13 mouse cellular contexts compared by ENCODE assay signal in the genomic region with DNA sequence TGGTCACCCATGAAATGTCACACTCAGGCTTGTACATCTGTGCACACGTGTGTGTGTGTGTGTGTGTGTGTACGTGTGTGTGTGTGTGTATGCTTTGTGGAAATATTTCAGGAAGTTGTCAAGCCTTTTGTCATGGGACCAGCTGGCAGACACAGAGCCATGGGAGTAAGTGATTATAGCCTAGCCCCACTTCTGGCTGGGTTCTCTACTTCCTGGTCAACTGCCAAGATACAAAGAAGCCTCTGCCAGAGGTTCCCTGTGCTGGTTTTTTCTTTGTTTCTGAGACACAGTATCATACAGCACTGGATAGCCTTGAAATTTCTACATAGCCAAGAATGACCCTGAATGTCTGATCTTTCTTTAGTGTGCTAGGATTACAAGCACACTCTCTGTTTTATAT.
A peak's percentile ranks its signal among the peaks of the same experiment; 100 is the strongest.
DNase-seq lines count a peak whose midpoint lies in the region; ATAC-seq and TF ChIP-seq lines count a peak whose summit lies in the region.
"Had no signal": no experiment of that assay in that cellular context is flagged by ENCODE, and none has a peak within 500 bp of the region (broad histone marks: within the 10 kb centered on the region; RNA-seq: fewer than 3 reads in every experiment).

No protein-coding gene starts in this region.

- ATAC-seq in forebrain, embryonic 14.5 days = peak; percentile 61; the same call in 1 of the 2 replicates
- no peak for ATAC-seq in forebrain, embryonic 11.5 days (replicated peaks; ENCODE audit: low FRiP score)
- peak; percentile 81 for ATAC-seq in hindbrain, postnatal 0 days
- ATAC-seq in hindbrain, embryonic 13.5 days (ENCODE audit: low FRiP score) = no peak

- no peaks in the 10 kb centered on the region for H3K27me3 ChIP-seq in forebrain, embryonic 14.5 days (replicated peaks; ENCODE audit: control insufficient read depth, insufficient read depth, low read length)
- H3K27me3 ChIP-seq in forebrain, embryonic 11.5 days (ENCODE audit: control insufficient read depth, insufficient read depth, low read length) = no peaks in the 10 kb centered on the region
- H3K27me3 ChIP-seq in hindbrain, postnatal 0 days (ENCODE audit: insufficient read depth, low read length) = no peaks in the 10 kb centered on the region
- H3K27me3 ChIP-seq in hindbrain, embryonic 13.5 days = no peaks in the 10 kb centered on the region
- H3K27me3 ChIP-seq: midbrain, embryonic 12.5 days; neural tube, embryonic 12.5 days had no signal

- peak; percentile 58 for DNase-seq in forebrain, embryonic 14.5 days (ENCODE audit: low spot score)
- no peak for DNase-seq in forebrain, embryonic 11.5 days (ENCODE audit: low spot score)
- peak; percentile 61 for DNase-seq in hindbrain, postnatal 0 days (ENCODE audit: low spot score)
- DNase-seq in Muller cell, postnatal 12 days (ENCODE audit: inconsistent ontology term) = peak; percentile 37
- DNase-seq in brain, embryonic 18.5 days (ENCODE audit: low read depth, low spot score) = peak; percentile 10
- no peak for DNase-seq in layer of hippocampus, adult 9-10 months (ENCODE audit: low spot score)
- DNase-seq: cerebellum, adult 9-10 months; kidney, adult 8-10 months; right cerebral cortex, postnatal 25 days; thymus, postnatal 36 days had no signal

- no peak overlapping the region for H3K27ac ChIP-seq in forebrain, embryonic 14.5 days (ENCODE audit: low read depth, low read length)
- H3K27ac ChIP-seq in forebrain, embryonic 11.5 days (ENCODE audit: low read depth, low read length) = no peak overlapping the region
- no peak overlapping the region for H3K27ac ChIP-seq in hindbrain, postnatal 0 days
- no peak overlapping the region for H3K27ac ChIP-seq in hindbrain, embryonic 13.5 days
- H3K27ac ChIP-seq: midbrain, embryonic 12.5 days; neural tube, embryonic 12.5 days had no signal

- H3K4me2 ChIP-seq in forebrain, embryonic 14.5 days (ENCODE audit: low read length) = no peak overlapping the region
- no peak overlapping the region for H3K4me2 ChIP-seq in forebrain, embryonic 11.5 days (ENCODE audit: low read depth, low read length, severe bottlenecking)
- H3K4me2 ChIP-seq in hindbrain, postnatal 0 days (ENCODE audit: low read depth, low read length) = no peak overlapping the region
- H3K4me2 ChIP-seq in hindbrain, embryonic 13.5 days = no peak overlapping the region
- H3K4me2 ChIP-seq: midbrain, embryonic 12.5 days; neural tube, embryonic 12.5 days had no signal

- H3K4me1 ChIP-seq in forebrain, embryonic 14.5 days (ENCODE audit: control insufficient read depth, insufficient read depth, low read length) = no peaks in the 10 kb centered on the region
- no peaks in the 10 kb centered on the region for H3K4me1 ChIP-seq in forebrain, embryonic 11.5 days (replicated peaks; ENCODE audit: control insufficient read depth, insufficient read depth, low read length)
- no peaks in the 10 kb centered on the region for H3K4me1 ChIP-seq in hindbrain, postnatal 0 days (ENCODE audit: insufficient read depth, low read length)
- no peaks in the 10 kb centered on the region for H3K4me1 ChIP-seq in hindbrain, embryonic 13.5 days (replicated peaks)
- H3K4me1 ChIP-seq: midbrain, embryonic 12.5 days; neural tube, embryonic 12.5 days had no signal

- 69% methylated on average over 2 of the region's 2 CpGs for WGBS in forebrain, embryonic 14.5 days
- 77% methylated on average over 2 of the region's 2 CpGs for WGBS in forebrain, embryonic 11.5 days
- WGBS in hindbrain, postnatal 0 days = 34% methylated on average over 2 of the region's 2 CpGs
- 77% methylated on average over 2 of the region's 2 CpGs for WGBS in hindbrain, embryonic 13.5 days

- no peak for TF ChIP-seq CTCF in hindbrain, postnatal 0 days (IDR thresholded peaks at IDR 0.05; ENCODE audit: low read depth)

- no peak overlapping the region for H3K4me3 ChIP-seq in forebrain, embryonic 14.5 days (ENCODE audit: low read depth, low read length)
- no peak overlapping the region for H3K4me3 ChIP-seq in forebrain, embryonic 11.5 days (ENCODE audit: low read depth, low read length)
- no peak overlapping the region for H3K4me3 ChIP-seq in hindbrain, postnatal 0 days (ENCODE audit: low read length)
- H3K4me3 ChIP-seq in hindbrain, embryonic 13.5 days = no peak overlapping the region
- H3K4me3 ChIP-seq: midbrain, embryonic 12.5 days; neural tube, embryonic 12.5 days had no signal

- H3K9me3 ChIP-seq in forebrain, embryonic 14.5 days (replicated peaks; ENCODE audit: control insufficient read depth, low read length) = no peaks in the 10 kb centered on the region
- no peaks in the 10 kb centered on the region for H3K9me3 ChIP-seq in forebrain, embryonic 11.5 days (ENCODE audit: control insufficient read depth, low read length)
- no peaks in the 10 kb centered on the region for H3K9me3 ChIP-seq in hindbrain, postnatal 0 days (ENCODE audit: low read length)
- no peaks in the 10 kb centered on the region for H3K9me3 ChIP-seq in hindbrain, embryonic 13.5 days
- H3K9me3 ChIP-seq: midbrain, embryonic 12.5 days; neural tube, embryonic 12.5 days had no signal

- no peaks in the 10 kb centered on the region for H3K36me3 ChIP-seq in forebrain, embryonic 14.5 days (ENCODE audit: control insufficient read depth, insufficient read depth, low read length)
- no peaks in the 10 kb centered on the region for H3K36me3 ChIP-seq in forebrain, embryonic 11.5 days (ENCODE audit: control insufficient read depth, insufficient read depth, low read length)
- H3K36me3 ChIP-seq in hindbrain, postnatal 0 days (ENCODE audit: insufficient read depth, low read length) = no peaks in the 10 kb centered on the region
- no peaks in the 10 kb centered on the region for H3K36me3 ChIP-seq in hindbrain, embryonic 13.5 days
- H3K36me3 ChIP-seq: midbrain, embryonic 12.5 days; neural tube, embryonic 12.5 days had no signal

- H3K9ac ChIP-seq in forebrain, embryonic 14.5 days (ENCODE audit: low read length) = no peak overlapping the region
- H3K9ac ChIP-seq in forebrain, embryonic 11.5 days (ENCODE audit: low read length) = no peak overlapping the region
- H3K9ac ChIP-seq in hindbrain, postnatal 0 days (replicated peaks; ENCODE audit: low read length) = no peak overlapping the region
- no peak overlapping the region for H3K9ac ChIP-seq in hindbrain, embryonic 13.5 days
- H3K9ac ChIP-seq: midbrain, embryonic 12.5 days; neural tube, embryonic 12.5 days had no signal

Comparison
In these comparisons a context has a peak if more than half of its experiments do, and no peak if none do; other contexts are left out.
1. ATAC-seq: peak in forebrain, embryonic 14.5 days (single experiment) and hindbrain, postnatal 0 days (single experiment); none in forebrain, embryonic 11.5 days (single experiment) and hindbrain, embryonic 13.5 days (single experiment).
2. DNase-seq: peak in forebrain, embryonic 14.5 days (single experiment), hindbrain, postnatal 0 days (single experiment), Muller cell, postnatal 12 days (single experiment) and brain, embryonic 18.5 days (single experiment); none in forebrain, embryonic 11.5 days (single experiment) and layer of hippocampus, adult 9-10 months (single experiment).